Mouse (Mus musculus): ENCODE results near the gene C3ar1. TPM values are rescaled to one million over a fixed set of nuclear protein-coding genes. Genes with fewer than 3 reads are reported as not detected.
A peak's percentile ranks its signal among the peaks of the same experiment; 100 is the strongest.

Gene C3ar1
- total RNA-seq (2021), result 1 to 10 TPM; 4.7 TPM
- long read RNA-seq, experiment 1, full-length matches to known transcripts, result 6 of 7 reads
- long read RNA-seq, experiment 1, partial matches to known transcripts, result 0 of 7 reads
- long read RNA-seq, experiment 1, other reads (novel, unspliced or antisense), result 1 of 7 reads
- long read RNA-seq, experiment 2, full-length matches to known transcripts, result 5 of 6 reads
- long read RNA-seq, experiment 2, partial matches to known transcripts, result 0 of 6 reads
- long read RNA-seq, experiment 2, other reads (novel, unspliced or antisense), result 1 of 6 reads

DNA sequence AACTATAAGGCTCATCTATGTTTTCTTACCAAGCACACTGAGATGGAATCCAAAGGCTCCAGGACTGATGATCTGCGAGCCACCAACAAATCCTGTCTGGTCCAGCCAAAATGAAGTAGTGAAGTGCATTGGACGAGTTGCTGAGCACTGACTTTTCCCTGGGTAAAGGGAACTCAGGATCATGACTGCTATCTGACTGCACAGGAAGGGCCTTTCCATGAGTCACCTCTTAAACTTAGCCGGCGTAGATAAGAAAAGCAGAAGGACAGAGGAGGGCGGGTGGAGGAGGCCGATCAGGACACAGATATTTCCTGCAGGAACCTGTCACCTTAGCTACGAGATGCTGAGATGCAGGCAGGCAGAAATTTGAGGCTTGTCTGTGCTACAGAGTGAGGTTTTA is at the start of gene C3ar1:
TSS of gene C3ar1 (minus strand) at position 207 of the 400 bp plus-strand sequence.
- no peak for DNase-seq (ENCODE audit: low spot score in 2 of 2)

- DNase-seq (ENCODE audit: low spot score in 2 of 2), result peak; percentile 29 to 54
These were observed 36.6 kb upstream of the C3ar1 start for GRCm38 (mm10) chr6:122892442-122893049.

DNA sequence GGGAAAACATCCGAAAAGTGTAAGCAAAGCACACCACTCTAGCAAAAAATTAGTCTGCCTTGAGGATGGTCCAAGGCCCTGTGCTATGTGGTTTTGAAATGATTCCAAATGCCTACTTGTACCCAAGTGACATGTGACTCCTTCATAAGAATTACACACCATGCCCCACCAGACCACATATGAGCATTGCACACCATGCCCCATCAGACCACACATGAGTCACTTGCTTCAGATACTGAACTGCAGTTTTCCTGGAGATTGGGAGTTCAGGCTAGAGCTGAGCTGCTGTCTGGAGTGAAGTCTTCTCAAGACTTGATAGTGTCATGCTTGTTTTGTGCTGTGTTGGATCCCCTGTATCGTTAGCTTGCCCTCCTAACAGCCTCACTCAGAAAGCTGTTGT is 33.6 kb upstream of the C3ar1 start:
- DNase-seq (ENCODE audit: low spot score in 2 of 2), result no peak

- no peak for DNase-seq (ENCODE audit: low spot score in 2 of 2)
These were observed 27.6 kb upstream of the C3ar1 start for GRCm38 (mm10) chr6:122883603-122884002.

- no peak for DNase-seq (ENCODE audit: low spot score in 2 of 2)
These were observed 25.3 kb upstream of the C3ar1 start for GRCm38 (mm10) chr6:122881287-122881686.

- DNase-seq (ENCODE audit: low spot score in 2 of 2), result no peak
These were observed 24.0 kb upstream of the C3ar1 start for GRCm38 (mm10) chr6:122879781-122880505.

DNA sequence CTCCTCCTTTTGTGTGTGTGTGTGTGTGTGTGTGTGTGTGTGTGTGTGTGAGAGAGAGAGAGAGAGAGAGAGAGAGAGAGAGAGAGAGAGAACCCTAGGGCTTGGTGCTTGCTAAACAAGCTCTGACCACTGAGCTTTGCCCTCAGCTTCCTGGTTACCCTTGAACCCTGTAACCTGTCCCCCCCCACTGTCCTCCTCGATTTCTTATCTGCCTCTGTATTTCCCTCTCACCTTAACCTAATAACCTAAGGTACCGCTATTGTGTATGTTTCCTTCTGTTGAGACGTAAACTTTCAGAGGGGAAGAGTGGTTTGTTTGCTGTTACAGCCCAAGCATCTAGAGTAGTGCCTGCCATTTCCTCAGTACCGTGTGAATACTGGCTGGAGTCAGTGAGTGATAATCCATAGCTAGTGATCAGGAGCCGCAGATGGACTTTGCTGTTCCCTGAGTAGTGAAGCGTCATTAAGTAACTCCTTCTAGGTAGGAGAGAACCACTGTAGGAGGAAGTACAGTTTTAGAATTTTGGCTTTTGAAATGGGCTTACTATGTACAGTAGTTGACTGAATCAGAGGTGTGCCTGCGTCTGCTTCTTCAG is 23.3 kb upstream of the C3ar1 start:
- DNase-seq (ENCODE audit: low spot score in 2 of 2), result no peak

GRCm38 (mm10) chr6:122874720-122875389 is 18.9 kb upstream of the C3ar1 start:
- no peak for DNase-seq (ENCODE audit: low spot score in 2 of 2)

- peak; percentile 98 for DNase-seq (ENCODE audit: low spot score in 2 of 2)
These were observed 18.1 kb upstream of the C3ar1 start, which contains the start of gene Necap1 for GRCm38 (mm10) chr6:122873871-122874719. Gene Necap1, plus strand, starts transcription at chr6:122874474.

DNA sequence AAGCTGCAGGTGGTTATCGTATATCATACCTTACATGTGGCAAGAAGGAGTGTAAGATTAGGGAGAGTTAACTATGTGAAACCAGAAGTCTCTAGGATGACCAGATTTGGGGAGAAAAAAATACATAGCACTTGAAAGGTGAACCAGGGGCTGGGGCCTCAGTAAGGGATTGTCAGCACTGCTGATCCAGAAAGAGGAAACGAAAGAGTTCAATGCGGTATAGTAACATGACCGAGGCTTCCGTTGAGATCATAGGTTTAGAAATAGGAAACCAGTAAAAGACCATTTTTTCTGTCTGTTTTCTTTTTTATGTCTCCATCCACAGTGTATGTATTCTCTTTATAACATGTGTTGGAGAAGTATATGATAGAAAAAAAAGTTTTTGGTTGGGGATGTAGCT is 16.8 kb upstream of the C3ar1 start:
- no peak for DNase-seq (ENCODE audit: low spot score in 2 of 2)

DNA sequence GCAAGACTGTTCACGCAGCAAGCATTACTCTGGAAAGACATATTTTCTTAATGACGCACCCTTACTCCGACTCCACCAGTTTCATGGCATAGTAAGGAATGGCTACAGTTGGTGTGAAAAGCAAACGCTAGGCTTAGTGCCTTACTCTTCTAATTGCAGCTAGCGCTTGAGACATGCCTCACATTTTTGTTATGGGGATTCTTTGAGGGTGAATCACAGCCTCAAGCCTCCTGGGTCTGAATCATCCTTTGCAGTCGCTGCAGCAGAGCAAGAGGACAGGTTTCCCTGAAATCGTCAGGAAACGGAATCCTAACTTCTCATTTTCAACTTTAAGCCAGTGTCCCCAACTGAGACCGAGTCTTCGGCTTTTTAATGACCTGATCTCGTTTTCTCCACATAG is 13.9 kb upstream of the C3ar1 start:
- DNase-seq (ENCODE audit: low spot score in 2 of 2), result no peak

DNA sequence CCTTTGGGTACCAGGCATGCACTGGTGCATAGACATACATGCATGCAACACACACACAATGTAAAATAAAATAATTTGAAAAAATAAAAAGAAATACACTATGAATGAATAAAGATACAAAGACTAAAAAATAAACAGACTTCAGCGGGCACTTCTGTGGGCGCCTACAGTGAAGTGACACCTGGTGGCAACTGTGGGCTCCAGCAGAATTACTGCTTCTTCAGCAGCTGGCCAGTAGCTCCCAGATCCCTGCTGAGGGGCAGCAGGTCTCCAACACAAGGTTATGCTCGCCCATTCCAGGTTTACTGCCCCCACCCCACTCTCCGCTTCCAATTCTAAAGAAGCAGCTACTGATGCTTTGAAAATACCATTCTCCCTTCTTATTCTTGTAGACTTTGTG is 12.0 kb upstream of the C3ar1 start:
- DNase-seq (ENCODE audit: low spot score in 2 of 2), result no peak

GRCm38 (mm10) chr6:122862871-122863270 is 6.9 kb upstream of the C3ar1 start:
- no peak for DNase-seq (ENCODE audit: low spot score in 2 of 2)

DNA sequence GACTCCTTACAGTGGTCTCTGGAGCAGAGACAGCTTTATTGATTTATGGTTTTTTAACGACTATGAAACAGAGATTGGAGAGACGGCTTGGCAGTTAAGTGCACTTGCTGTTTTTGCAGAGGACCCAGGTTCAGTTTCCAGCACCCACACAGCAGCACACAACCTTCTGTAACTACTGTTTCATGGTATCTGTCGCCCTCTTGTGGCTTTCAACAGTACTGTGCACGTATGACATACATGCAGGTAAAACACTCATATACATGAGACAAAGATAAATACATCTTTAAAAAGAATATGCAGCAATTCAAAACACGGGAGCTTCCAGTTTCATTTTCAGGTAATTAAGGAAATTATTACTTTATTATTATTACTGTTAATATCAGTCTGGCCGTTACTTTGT is 6.5 kb upstream of the C3ar1 start:
- no peak for DNase-seq (ENCODE audit: low spot score in 2 of 2)

- no peak for DNase-seq (ENCODE audit: low spot score in 2 of 2)
These were observed 1.4 kb downstream of the C3ar1 start for GRCm38 (mm10) chr6:122854552-122854951.

GRCm38 (mm10) chr6:122852696-122853095 is 3.3 kb downstream of the C3ar1 start:
- DNase-seq (ENCODE audit: low spot score in 2 of 2), result no peak

- no peak for DNase-seq (ENCODE audit: low spot score in 2 of 2)
These were observed 12.2 kb downstream of the C3ar1 start for GRCm38 (mm10) chr6:122843759-122844158.

DNA sequence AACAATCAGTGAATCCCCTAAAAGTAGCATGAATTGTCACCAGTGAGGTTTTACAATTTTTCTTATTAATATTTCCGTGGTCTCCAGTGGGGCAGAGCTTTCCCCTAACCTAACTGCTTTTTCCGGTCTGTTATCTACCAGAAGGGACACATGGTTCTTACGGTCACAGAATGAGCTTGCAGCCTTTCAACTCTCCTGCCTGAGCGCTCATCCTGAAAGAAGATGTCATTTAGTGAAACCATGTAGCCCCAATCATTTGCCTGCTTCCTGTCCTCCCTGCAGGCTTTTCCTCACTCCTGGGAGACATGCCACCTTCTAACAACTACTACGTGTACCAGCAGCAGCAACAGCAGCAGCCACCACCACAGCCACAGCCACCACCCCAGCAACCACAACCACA is 18.4 kb downstream of the C3ar1 start:
- DNase-seq (ENCODE audit: low spot score in 2 of 2), result no peak

DNA sequence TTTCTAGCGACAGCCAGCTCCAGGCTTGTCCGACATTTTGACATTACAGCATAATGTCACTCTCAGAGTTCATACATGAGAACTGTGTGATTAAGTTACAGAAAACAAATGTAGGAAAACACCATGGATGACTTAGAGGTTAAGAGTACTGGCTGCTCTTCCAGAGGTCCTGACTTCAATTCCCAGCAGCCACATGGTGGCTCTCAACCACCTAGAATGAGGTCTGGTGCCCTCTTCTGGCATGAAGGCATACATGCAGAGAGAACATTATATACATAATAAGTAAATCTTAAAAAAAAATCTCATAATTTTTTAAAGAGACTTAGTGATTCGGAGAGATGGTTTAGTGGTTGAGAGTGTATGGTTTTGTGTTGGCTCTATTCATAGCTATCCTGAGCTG is 19.0 kb downstream of the C3ar1 start:
- DNase-seq (ENCODE audit: low spot score in 2 of 2), result no peak

DNA sequence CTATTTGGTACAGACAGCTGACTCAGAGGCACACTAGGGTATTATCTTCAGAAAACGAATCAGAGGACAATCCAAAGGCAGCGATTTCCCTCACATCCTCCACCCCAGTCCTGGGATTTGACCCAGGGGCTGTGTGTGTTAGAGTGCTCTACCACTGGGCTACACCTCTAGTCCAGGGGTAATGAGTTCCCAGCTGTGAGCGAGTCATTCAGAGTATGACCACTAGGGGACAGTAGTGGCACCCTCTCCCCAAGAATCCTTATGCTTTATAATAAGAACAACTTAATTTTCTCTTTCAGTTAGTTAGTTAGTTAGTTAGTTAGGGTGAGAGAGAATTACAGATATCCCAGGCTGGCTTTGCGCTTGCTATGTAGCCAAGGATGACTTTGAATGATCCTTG is 21.6 kb downstream of the C3ar1 start:
- DNase-seq (ENCODE audit: low spot score in 2 of 2), result no peak
